Mouse (Mus musculus): ENCODE data around the gene Gm6309.

DNA sequence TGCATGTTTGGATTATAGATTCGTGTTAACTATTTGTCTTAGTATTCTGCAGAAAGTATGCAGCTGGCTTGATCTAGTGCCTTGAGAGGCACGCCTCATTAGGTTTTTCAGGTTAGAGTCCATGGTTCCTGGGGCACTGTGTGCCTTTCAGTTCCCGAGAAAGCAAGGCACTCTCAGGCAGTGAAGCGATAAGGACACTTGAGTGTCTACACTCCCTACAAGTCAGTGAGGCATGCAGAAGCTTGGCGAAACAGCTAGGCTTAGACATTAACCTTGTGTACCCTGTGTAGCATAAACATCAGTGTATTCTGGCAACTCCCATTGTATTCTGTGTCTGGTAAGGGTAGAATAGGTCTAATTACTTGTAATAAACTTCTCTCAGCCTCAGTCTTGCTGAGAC lies 35.0 kb upstream of the Gm6309 start:
- no peak for TF ChIP-seq POLR2A (IDR thresholded peaks at IDR 0.05; ENCODE audit: control insufficient read depth, extremely low read depth, insufficient read depth, low read length, poor library complexity)
- TF ChIP-seq CTCF (IDR thresholded peaks at IDR 0.05; ENCODE audit: borderline replicate concordance, control insufficient read depth, extremely low read depth, insufficient read depth, low read length, poor library complexity), result no peak

All from thymus, adult 2 months (tissue).